Mouse (Mus musculus) monocyte, adult 5-6 weeks (primary cell): ENCODE results near the gene Prpf31. TPM values are rescaled to one million over a fixed set of nuclear protein-coding genes. Genes with fewer than 3 reads are reported as not detected.
"Not testable (repeated sequence)": the region's sequence is repeated elsewhere in the genome, so short reads cannot be mapped to it uniquely, and the experiment has no call there.

Experiments
- ATAC-seq: fragments of 153-309, 156-312 bp; replicated peaks from 2 replicates; pipeline ENCODE4 v1.8.0; 2017; ENCODE audit warnings: mild to moderate bottlenecking; ENCODE audit not compliant: low TSS enrichment, insufficient number of reproducible peaks, severe bottlenecking, poor library complexity, low FRiP score
- total RNA-seq: library from RNA; stranded (forward); fragments of 200-1000, 200-491, 200-594 nt; gene quantifications from 3 replicates; pipeline ENCODE4 v1.2.3, GENCODE M21; 2017

Gene Prpf31
- 50.9 to 63.8 TPM (median 57.8 TPM) in 3 replicates for total RNA-seq

DNA sequence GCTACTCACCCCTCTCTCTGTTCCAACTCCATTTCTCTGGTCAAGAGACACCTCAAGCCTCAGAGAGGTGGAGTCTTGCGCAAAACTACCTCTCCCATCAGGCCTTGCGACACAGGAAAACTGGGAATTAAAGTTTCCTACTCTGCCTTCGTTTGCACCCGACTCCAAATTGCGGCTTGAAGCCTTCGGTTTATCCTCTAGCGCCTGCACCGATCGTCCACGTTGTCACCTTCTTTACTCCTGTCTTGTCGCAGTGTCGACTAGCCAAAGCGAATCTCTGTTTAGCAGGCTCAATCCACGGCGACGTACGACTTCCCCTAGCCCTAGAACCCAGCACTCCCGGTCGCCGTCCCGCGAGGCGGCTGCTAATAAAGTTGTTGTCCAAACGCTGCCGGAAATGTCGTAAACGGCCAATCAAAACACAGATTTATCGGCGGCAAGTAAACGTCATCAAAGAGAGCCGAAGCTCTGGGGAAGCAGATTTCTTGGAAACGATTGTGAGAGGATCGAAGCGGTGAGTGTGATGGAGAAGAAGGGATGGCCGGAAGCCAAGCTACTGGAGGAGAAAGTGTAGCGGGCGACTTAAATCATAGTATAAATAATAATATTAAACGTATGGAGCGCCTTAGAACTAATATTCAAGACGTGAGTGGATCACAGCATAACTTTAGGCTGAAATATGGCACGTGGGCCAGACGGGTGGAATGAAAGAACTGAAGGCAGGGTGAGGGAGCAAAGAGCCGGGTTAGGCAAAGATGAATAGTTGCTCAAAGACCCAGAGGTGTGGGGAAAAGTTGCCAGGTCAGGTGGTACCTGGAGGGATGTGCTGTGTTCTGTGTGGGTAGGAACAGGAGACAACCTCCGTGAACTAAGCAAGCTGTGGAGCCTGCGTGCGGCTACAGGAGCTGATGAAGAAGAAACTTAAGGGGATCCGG, at the start of gene Prpf31, which contains the start of gene Tfpt:
Prpf31 (plus strand) TSS at position 443 of the 935 bp plus-strand sequence.
Tfpt (minus strand) TSS at position 387 of the 935 bp plus-strand sequence.
- peak; percentile 85 for ATAC-seq

DNA sequence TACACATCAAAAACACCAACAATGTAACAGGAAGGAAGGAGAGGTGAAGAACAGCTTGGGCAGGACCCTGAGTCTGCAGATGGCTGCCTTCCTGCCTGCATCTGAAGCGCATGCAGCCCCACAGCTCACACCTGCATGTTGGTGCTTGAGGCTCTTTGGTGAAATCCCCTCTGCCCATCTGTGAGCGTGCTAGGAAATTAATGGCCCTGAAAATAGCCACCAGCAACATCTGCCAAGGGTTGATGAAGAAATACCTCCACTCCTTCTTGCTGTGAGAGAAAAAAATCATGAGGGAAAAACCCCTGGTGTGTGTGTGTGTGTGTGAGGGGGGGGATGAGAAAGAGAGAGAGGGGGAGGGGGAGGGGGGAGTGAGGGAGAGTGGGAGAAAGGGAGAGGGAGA, 49.8 kb upstream of the Prpf31 start:
- ATAC-seq: no peak

DNA sequence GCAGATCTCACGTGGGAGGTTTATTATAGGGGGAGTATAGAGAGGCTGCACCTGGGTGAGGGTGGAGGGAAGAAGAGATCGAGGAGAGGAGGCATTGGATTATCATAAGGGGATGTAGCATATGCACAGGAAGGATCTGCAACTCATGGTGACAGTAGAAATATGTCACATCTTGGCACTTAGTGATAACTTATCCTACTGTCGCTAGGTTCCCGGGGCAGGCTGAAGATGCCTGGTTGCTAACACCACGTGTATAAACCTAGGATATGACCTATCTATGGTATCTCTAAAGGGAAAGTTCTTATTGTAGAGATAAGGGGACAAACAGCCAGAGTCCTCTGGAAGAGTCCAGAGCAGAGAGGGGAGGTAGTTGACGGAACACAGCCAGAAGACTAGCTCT, 44.0 kb upstream of the Prpf31 start:
- ATAC-seq: no peak

DNA sequence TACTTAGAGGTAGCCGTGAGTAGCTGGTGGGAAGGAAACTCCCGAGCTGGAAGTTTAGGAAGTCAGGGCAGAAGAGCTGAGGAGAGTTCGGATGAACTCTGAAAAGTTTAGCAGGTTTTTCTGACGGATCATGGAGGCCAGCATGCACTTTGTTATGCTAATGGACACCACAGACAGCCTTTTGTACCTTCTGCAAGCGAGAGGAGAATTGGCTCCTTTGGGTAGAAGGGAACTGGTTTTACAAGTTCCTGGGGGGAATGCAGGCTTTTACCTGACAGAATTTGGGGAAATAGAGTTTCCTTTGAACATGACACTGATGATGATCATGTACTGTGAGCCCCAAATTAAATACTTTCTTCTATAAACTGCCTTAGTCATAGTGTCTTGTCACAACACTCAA, 43.5 kb upstream of the Prpf31 start:
- no peak for ATAC-seq

DNA sequence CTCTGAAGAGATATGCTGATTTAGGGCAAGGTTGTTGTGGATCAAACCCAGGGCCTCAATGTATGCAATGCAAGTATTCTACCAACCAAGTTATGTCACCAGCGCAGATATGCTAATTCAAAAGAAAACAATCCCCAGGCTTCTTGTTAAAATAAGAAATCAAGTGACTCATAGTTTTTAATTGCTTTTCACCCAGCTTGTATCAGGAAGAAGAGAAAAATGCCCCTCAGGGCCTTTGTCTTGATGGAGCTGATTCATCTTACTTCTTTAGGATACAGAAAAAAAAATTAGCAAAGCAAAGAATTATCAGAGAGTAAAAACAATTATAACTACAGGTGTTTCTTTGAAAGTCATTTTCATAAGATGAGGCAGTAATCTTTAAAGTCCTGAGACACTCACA, 42.5 kb upstream of the Prpf31 start:
- no peak for ATAC-seq

DNA sequence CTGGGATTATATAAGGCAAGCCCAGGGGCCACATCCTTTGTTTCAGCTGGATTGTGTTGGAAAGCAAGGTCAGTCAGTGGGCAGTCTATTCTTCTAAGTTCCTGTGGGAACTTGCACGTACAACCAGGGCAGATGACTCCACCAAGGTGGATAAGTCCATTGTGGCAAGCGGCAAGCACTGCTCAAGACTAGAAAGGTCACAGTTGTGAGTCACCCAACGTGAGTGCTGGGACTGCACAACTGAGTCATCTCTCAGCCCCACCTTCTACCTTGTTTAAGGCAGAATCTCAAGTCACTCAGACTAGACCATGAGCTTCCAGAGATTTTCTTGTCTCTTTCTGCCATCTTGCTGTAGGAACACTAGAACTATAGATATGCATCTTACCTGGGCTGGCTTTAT, 39.2 kb upstream of the Prpf31 start:
- no peak for ATAC-seq

DNA sequence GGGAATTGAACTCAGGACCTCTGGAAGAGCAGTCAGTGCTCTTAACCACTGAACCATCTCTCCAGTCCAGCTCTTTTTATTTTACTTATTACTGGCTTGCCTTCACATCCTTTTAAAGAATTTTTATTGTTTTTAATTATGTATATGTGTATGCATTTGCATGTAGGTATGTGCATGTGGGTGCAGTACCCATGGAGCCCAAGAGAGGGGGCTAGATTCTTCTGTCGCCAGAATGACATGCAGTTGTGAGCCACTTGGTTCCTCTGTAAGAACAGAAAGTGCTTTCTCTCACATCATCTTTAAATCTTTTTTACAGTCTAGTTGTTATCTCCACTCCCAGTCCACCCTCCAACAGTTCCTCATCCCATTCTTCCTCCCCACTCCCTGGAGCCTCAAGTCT, 38.3 kb upstream of the Prpf31 start:
- no peak for ATAC-seq

DNA sequence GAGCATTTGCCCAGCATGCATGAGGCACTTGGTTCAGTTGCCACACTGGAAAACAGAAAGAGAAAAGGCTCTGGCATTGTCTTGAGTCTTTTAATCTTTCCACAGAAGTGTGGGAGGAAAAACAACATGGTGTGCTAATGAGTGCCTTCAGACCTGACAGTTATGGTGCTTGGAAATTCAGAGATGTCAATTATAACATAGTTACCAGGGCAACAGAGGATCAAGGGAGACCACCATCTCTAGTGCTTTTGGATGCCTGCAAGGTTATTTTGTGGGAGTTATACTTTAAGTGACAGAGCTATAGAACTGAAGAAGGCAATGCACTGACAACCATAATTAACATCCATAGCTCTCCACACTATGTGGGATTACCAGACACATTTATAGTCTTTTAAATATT, 35.9 kb upstream of the Prpf31 start:
- no peak for ATAC-seq

DNA sequence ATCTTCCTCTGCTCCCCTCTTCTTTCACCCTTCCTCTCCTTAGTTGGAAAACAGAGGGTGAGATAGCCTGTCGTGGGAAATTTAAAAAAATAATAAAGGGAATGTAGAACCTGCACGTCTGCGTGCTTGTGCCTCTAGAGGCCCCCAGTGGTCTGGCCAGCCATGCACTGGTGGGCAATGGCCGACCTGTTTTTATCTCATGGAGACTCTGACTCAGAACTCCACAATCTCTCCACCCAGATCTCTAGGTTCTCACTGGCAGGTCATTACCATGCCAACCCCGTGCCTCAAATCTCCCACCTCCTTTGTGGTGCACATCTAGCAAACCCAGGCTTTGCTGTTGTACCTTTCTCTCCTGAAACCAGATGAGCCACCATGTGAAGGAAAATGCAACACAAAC, 35.1 kb upstream of the Prpf31 start:
- ATAC-seq: no peak

DNA sequence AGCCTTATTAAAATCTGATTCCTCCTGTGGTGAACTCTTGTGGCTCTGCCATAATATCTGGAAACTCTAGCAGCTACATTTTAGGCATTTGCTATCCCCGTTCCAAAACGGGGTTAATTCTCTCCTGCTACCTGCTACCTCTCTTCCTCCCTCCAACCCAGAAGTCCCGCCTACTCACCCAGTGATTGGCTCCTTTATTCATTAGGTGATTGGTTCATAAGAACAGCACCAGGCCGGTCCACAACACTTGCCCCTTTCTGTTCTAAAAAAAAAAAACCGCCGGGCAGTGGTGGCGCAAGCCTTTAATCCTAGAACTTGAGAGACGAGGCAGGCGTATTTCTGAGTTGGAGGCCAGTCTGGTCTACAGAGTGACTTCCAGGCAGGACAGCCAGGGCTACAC, 34.6 kb upstream of the Prpf31 start:
- ATAC-seq: no peak

DNA sequence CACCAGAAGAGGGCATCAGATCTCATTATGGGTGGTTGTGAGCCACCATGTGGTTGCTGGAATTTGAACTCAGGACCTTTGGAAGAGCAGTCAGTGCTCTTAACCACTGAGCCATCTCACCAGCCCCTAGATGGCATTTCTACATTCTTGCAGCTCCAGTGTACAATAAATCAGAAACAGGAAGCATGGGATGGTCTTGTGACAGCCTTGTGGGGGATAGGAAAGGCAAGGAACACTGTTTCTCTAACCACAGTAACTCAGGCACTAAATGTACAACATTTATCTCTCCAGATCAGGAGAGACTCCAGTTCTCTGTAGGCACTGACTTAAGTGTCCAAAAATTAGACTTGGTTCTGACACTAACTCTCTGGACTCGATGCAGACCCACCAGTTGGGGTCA, 32.0 kb upstream of the Prpf31 start:
- ATAC-seq: not testable (repeated sequence)

DNA sequence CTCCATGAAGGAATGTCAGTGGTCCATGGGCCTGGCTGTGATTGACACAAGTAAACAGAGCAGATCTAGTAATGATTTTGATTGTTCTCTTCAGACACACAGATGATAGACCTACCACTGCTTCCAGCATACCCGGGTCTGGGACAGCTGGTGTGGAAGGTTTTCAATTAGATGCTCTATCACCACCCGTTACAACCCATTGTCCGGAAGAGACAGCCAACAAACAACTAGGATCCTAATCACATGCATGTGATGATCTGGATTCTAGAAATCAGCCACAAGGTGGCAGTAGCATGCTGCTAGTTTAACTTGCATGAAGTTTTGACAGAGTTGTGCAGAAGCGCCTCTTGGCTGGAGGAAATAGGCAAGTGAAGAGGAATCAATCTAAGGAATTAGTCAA, 28.7 kb upstream of the Prpf31 start:
- peak; percentile 82 for ATAC-seq

DNA sequence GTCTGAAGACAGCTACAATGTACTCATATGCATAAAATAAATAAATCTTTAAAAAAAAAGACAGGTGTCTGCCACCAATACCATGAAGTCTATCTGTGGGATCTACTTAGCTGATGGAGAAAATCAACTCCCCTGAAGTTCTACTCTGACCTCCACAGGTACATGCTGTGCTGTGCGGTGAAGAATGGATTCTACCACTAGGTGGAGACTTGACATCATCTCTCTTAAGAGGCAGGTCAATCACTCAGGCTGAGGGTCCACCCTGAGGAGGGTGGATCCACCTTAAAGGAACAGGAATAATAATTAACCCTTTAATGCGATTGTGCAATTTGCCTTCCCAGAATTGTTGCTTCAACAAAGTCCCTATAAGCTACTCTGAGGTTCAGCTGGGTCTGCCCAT, 23.0 kb upstream of the Prpf31 start:
- ATAC-seq: no peak

DNA sequence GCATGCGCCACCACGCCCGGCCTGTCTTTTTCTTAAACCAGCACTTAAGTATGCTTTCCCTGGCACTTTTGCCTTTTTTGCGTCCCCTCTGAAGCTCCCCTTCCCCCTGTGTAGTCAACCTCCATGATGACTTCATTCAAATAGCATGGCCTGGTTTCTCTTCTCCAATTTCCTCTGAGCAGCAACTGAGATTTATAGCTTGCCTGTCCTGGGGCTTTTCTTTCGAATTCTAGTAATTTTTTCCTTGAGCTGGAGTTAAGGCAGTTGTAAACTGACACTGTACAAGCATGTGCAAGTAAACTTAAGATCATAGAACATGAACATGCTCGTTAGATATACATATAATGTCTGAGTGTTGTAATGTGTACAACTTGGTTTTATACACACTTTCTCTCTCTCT, 22.4 kb upstream of the Prpf31 start:
- ATAC-seq: no peak

DNA sequence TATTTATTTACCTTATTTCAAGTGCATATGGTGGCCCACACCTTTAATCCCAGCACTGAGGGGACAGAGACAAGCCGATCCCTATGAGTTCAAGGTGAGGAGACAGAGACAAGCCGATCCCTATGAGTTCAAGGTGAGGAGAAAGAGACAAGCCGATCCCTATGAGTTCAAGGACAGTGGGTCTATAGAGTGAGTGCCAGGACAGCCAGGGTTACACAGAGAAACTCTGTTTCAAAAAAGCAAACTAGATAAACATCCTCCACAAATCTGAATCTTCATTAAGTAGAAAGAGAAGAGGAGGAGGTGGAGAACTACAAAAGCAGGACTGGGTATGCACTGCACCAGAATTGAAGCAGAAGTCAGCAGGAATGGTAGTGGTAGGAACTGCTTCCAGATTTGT, 21.1 kb upstream of the Prpf31 start:
- ATAC-seq: no peak

DNA sequence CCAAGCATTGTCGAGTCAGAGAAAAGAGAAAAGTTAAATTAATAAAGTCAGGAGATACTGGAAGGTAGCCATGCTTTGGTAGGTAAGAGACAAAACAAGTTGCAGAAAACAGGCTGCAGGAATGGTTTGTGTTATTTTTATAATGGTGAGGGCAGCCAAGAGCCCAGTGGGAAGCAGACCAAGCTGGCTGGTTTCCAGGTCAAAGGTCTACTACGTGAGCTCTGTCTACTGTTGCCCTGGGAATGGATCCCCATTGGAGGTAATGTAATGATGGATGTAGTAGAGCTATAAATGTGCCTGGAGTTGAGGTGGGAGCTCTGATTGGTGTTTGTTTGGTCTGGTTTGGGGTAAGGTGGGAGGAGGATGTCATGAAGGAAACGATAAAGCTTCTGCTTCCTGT, 20.7 kb upstream of the Prpf31 start:
- ATAC-seq: no peak

DNA sequence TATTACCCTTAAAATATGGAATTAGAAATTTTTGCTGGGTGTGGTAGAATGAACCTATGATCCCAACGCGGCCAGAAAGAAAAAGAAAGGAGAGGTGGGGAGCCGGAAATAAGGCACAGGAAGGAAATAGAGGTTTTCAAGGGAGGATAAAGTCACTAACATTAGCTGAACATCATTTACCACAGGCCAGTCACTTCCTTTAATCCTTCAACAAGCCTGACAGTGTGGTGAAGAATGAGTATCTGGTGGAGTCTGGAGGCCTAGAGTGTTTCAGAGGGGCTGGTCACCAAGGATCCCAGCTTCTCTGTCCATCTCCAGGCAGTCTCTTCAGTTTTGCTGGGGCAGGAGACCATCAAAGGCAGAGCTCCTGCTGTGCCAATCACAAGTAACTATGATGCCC, 19.3 kb upstream of the Prpf31 start:
- no peak for ATAC-seq

DNA sequence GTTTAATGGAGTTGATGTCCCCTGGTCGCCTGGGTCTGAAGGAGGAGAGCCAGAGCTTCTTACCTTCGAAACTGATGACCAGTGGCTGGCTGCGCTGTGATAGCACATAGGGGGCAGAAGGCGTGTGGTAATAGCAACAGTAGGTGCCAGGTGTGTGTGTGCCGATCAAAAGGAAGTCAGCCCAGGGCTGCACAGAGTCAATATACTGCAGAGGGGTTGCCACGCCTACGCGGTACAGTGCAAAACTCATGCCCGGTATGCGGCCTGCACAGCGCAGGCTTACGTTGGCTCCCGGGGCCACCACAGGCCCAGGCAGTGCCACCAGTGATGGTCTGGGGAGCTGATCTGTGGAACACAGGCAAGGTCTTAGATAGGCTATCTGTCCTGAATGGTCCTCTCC, 18.8 kb upstream of the Prpf31 start:
- ATAC-seq: no peak

DNA sequence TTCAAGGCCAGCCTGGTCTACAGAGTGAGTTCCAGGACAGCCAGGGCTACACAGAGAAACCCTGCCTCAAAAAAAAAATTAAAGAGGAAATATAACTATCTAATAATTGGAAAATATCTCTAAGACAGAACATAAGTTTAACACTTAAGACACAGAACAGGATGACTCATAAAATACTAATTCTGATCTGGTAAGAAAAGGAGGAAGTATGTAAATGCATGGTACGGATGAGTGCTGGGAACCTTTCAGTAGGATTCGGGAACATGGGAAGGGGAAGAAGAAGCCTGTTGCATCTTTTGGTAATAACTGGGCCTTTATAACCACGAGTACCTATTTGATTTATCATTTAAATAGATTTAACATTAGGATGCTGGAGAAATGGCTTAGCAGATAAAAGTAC, 15.8 kb upstream of the Prpf31 start:
- no peak for ATAC-seq

DNA sequence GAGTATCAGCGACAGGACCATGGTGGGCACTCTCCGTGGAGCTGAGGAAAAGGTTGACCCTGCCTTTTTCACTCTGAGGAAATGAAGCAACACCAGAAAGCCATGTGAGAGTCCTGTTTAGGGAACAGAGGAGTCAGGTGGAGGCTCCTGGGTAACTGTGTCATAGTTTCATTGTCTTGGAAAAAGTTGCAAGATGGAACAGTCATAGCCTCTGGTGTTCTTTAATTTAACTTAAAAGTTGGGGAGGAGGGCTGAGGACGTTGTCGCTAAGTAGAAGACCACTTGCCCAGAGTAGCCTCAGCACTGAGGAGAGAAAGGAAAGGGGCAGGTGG, 13.8 kb upstream of the Prpf31 start, which contains the start of gene Oscar:
Oscar (minus strand) TSS at position 101 of the 332 bp plus-strand sequence.
- ATAC-seq: no peak
